Mouse (Mus musculus): Measurements from ENCODE around the gene Fam25c.

The Fam25c gene

GRCm38 (mm10) chr14:34363490-34364253, 8.4 kb upstream of the Fam25c start:
- peak; percentile 54 for DNase-seq

GRCm38 (mm10) chr14:34362726-34363445, 7.7 kb upstream of the Fam25c start:
- DNase-seq: peak; percentile 78

- DNase-seq: no peak
Measured at GRCm38 (mm10) chr14:34362135-34362534, 6.9 kb upstream of the Fam25c start.

GRCm38 (mm10) chr14:34360251-34360650, 5.0 kb upstream of the Fam25c start:
- DNase-seq: no peak

GRCm38 (mm10) chr14:34359676-34360244, 4.5 kb upstream of the Fam25c start:
- no peak for DNase-seq

- DNase-seq: no peak
Measured at GRCm38 (mm10) chr14:34357671-34358455, 2.6 kb upstream of the Fam25c start.

- no peak for DNase-seq
Measured at GRCm38 (mm10) chr14:34354456-34354855, 777 bp downstream of the Fam25c start.

- DNase-seq: no peak
Measured at GRCm38 (mm10) chr14:34353326-34353725, 1.9 kb downstream of the Fam25c start.

GRCm38 (mm10) chr14:34352523-34352922, 2.7 kb downstream of the Fam25c start:
- DNase-seq: no peak

GRCm38 (mm10) chr14:34351660-34352059, 3.6 kb downstream of the Fam25c start:
- DNase-seq: no peak

- no peak for DNase-seq
Measured at GRCm38 (mm10) chr14:34349007-34349406, 6.2 kb downstream of the Fam25c start.

GRCm38 (mm10) chr14:34348301-34348700, 6.9 kb downstream of the Fam25c start:
- DNase-seq: no peak

GRCm38 (mm10) chr14:34347084-34347483, 8.1 kb downstream of the Fam25c start:
- DNase-seq: no peak

- no peak for DNase-seq
Measured at GRCm38 (mm10) chr14:34345771-34346566, 9.3 kb downstream of the Fam25c start.

- DNase-seq: no peak
Measured at GRCm38 (mm10) chr14:34344361-34344760, 10.9 kb downstream of the Fam25c start.

- DNase-seq: no peak
Measured at GRCm38 (mm10) chr14:34343078-34343477, 12.2 kb downstream of the Fam25c start.

- DNase-seq: no peak
Measured at GRCm38 (mm10) chr14:34341993-34342392, 13.2 kb downstream of the Fam25c start.

GRCm38 (mm10) chr14:34339446-34339845, 15.8 kb downstream of the Fam25c start:
- no peak for DNase-seq

GRCm38 (mm10) chr14:34332476-34332875, 22.8 kb downstream of the Fam25c start:
- DNase-seq: no peak

GRCm38 (mm10) chr14:34331886-34332285, 23.3 kb downstream of the Fam25c start:
- no peak for DNase-seq

GRCm38 (mm10) chr14:34330657-34331158, 24.5 kb downstream of the Fam25c start:
- DNase-seq: no peak

GRCm38 (mm10) chr14:34327618-34328017, 27.6 kb downstream of the Fam25c start:
- no peak for DNase-seq

All from cerebellum, adult 11 months (tissue).